Mouse (Mus musculus) MN1 (cell line): ENCODE data around the gene Ptpn1.

Experiments
- DNase-seq: peaks from one replicate; pipeline ENCODE4 v3.0.0-alpha.2; 2016; ENCODE audit warnings: low spot score

The Ptpn1 gene

GRCm38 (mm10) chr2:168009936-168010668 is 78.2 kb downstream of the Ptpn1 start, which contains the start of gene Ripor3:
TSS of gene Ripor3 (minus strand) at chr2:168010618.
- peak; percentile 87 for DNase-seq

- no peak for DNase-seq
Observed at GRCm38 (mm10) chr2:168010893-168011292, 79.0 kb downstream of the Ptpn1 start.

DNA sequence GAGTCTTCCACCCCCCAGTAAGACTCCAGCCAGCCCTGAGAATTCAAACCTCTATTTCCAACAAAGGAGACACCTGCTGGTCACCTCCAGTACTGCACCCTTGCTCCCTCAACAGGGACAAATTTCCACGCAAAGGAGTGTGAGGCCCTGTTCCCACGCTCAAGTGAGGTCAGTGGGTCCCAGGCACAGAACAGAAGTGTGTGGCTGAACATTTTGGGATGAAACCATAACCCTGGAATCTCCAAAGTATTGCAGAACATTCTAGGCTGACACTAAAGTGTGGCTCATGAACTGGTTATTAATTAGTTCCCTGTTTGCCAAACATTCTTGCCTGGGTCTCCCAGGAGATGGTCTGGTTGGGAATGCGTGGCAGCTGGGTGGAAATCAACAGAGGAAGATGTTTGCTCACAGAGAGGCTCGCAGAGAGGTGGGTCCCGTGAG is 85.1 kb downstream of the Ptpn1 start:
- DNase-seq = peak; percentile 57

- DNase-seq = peak; percentile 40
Observed at GRCm38 (mm10) chr2:168019201-168019715, 87.4 kb downstream of the Ptpn1 start.

- no peak for DNase-seq
Observed at GRCm38 (mm10) chr2:168023763-168024402, 92.0 kb downstream of the Ptpn1 start.

- no peak for DNase-seq
Observed at GRCm38 (mm10) chr2:168025174-168025573, 93.3 kb downstream of the Ptpn1 start.

DNA sequence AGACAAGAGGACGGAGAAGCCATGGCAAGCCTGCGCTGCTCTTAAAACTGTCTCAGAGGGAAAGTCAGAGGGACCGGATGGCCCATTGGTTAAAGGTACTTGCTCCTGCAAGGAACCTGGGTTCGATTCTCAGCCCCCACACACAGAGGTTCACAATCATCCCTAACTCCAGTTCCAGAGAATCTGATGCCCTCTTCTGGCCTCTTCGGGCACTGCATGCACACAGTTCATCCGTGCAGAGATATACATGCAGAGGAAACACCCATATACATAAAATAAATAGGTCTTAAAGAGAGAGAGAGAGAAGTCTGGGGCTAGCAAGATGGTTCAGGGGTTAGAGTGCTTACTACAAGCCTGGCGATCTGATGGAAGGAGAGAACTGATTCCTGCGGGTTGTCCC is 94.0 kb downstream of the Ptpn1 start:
- DNase-seq = no peak

- DNase-seq = no peak
Observed at GRCm38 (mm10) chr2:168026467-168026866, 94.6 kb downstream of the Ptpn1 start.

- no peak for DNase-seq
Observed at GRCm38 (mm10) chr2:168028376-168028775, 96.5 kb downstream of the Ptpn1 start.
